Mouse (Mus musculus) liver, embryonic 16.5 days (tissue): ENCODE data around the gene Zfp451. TPM values are rescaled to one million over a fixed set of nuclear protein-coding genes. Genes with fewer than 3 reads are reported as not detected.

ENCODE experiments used
- ATAC-seq: fragments of 200-750 bp; cut with Nextera tagmentation; 2 replicates; pipeline ENCODE4 v1.8.0; 2017; ENCODE audit warnings: low read depth, mild to moderate bottlenecking, moderate number of reproducible peaks, moderate library complexity
- H3K27ac ChIP-seq: fragments of 300-500 bp; sonication (generic); 2 replicates; pipeline ENCODE4 v1.5.1; 2014; ENCODE audit warnings: mild to moderate bottlenecking, low read length
- H3K27me3 ChIP-seq: fragments of 300-500 bp; sonication (generic); 2 replicates; pipeline ENCODE4 v1.6.1; 2014; ENCODE audit warnings: low read depth, low read length, mixed read lengths; ENCODE audit not compliant: control insufficient read depth, insufficient read depth
- H3K36me3 ChIP-seq: fragments of 300-500 bp; sonication (generic); 2 replicates; pipeline ENCODE4 v1.6.1; 2014; ENCODE audit warnings: mild to moderate bottlenecking; ENCODE audit not compliant: control insufficient read depth, insufficient read depth
- H3K4me1 ChIP-seq: fragments of 300-500 bp; sonication (generic); 2 replicates; pipeline ENCODE4 v1.6.1; 2014; ENCODE audit warnings: low read depth, low read length, mixed read lengths; ENCODE audit not compliant: control insufficient read depth
- H3K4me2 ChIP-seq: fragments of 300-500 bp; sonication (generic); 2 replicates; pipeline ENCODE4 v1.6.1; 2014; ENCODE audit warnings: low read depth, low read length, mixed read lengths
- H3K4me3 ChIP-seq: fragments of 300-500 bp; sonication (generic); 2 replicates; pipeline ENCODE4 v1.5.1; 2014; ENCODE audit warnings: low read depth, mild to moderate bottlenecking, low read length
- H3K9ac ChIP-seq: fragments of 300-500 bp; sonication (generic); 2 replicates; pipeline ENCODE4 v1.6.1; 2014; ENCODE audit warnings: low read depth, low read length
- H3K9me3 ChIP-seq: fragments of 300-500 bp; sonication (generic); replicated peaks from 2 replicates; pipeline ENCODE4 v1.6.1; 2016; ENCODE audit warnings: low read length; ENCODE audit not compliant: control insufficient read depth
- WGBS: fragments of 180-500 bp; shearing (Covaris S2); extraction: QIAGEN DNeasy Blood & Tissue Kit; methylation state at CpG from one replicate; pipeline ENCODE4 v1.1.7; 2014; ENCODE audit not compliant: insufficient replicate concordance; 5-methylcytosine and 5-hydroxymethylcytosine counted together
- polyA plus RNA-seq: library from polyadenylated mRNA; unstranded; fragments of >200 nt; fragmentation: Nextera tagmentation; extraction: Ambion mirVana; gene quantifications from 2 replicates; pipeline ENCODE4 v1.2.1, GENCODE M21; 2015

The Zfp451 gene
- polyA plus RNA-seq, 1 experiment from 2014 or later: 5.4 TPM

- no peak for ATAC-seq
- no peaks in the 10 kb centered on the region for H3K36me3 ChIP-seq
Measured at GRCm38 (mm10) chr1:33738681-33739278, 75.6 kb downstream of the Zfp451 start.

GRCm38 (mm10) chr1:33738281-33738680 lies 76.1 kb downstream of the Zfp451 start:
- Histone ChIP-seq H3K9ac (no peak overlapping the region), H3K4me1 (no peaks in the 10 kb centered on the region), H3K36me3 (no peaks in the 10 kb centered on the region), H3K9me3 (no peaks in the 10 kb centered on the region), H3K4me3 (no peak overlapping the region), H3K4me2 (no peak overlapping the region), H3K27me3 (no peaks in the 10 kb centered on the region), H3K27ac (no peak overlapping the region)
- 83% methylated on average over 11 of the region's 11 CpGs for WGBS
- no peak for ATAC-seq

More at GRCm38 (mm10) chr1:33738681-33739278, 75.6 kb downstream of the Zfp451 start:
- Histone ChIP-seq H3K27ac (no peak overlapping the region), H3K4me1 (no peaks in the 10 kb centered on the region), H3K4me3 (no peak overlapping the region), H3K9me3 (no peaks in the 10 kb centered on the region), H3K9ac (no peak overlapping the region), H3K27me3 (no peaks in the 10 kb centered on the region), H3K4me2 (no peak overlapping the region)
- WGBS: 76% methylated on average over 11 of the region's 11 CpGs

- no peaks in the 10 kb centered on the region for H3K36me3 ChIP-seq
- peak; percentile 86 for ATAC-seq
- 64% methylated on average over 5 of the region's 5 CpGs for WGBS
- no peak overlapping the region for H3K4me3 ChIP-seq
- no peak overlapping the region for H3K9ac ChIP-seq
- no peaks in the 10 kb centered on the region for H3K9me3 ChIP-seq
- H3K27ac ChIP-seq: peak overlapping the region; percentile 58
- no peaks in the 10 kb centered on the region for H3K27me3 ChIP-seq
- H3K4me1 ChIP-seq: no peaks in the 10 kb centered on the region
- no peak overlapping the region for H3K4me2 ChIP-seq
Measured at GRCm38 (mm10) chr1:33734001-33734685, 80.3 kb downstream of the Zfp451 start.

GRCm38 (mm10) chr1:33733044-33733443 lies 81.4 kb downstream of the Zfp451 start:
- Histone ChIP-seq H3K4me2 (no peak overlapping the region), H3K9me3 (no peaks in the 10 kb centered on the region), H3K27ac (no peak overlapping the region), H3K4me1 (no peaks in the 10 kb centered on the region), H3K4me3 (no peak overlapping the region), H3K9ac (no peak overlapping the region), H3K27me3 (no peaks in the 10 kb centered on the region), H3K36me3 (no peaks in the 10 kb centered on the region; the same call in 1 of the 2 replicates)
- ATAC-seq: no peak
- 76% methylated on average over 9 of the region's 9 CpGs for WGBS

GRCm38 (mm10) chr1:33725086-33725485 lies 89.3 kb downstream of the Zfp451 start:
- 72% methylated on average over 5 of the region's 5 CpGs for WGBS
- no peak overlapping the region for H3K9ac ChIP-seq
- H3K9me3 ChIP-seq: no peaks in the 10 kb centered on the region
- H3K27me3 ChIP-seq: no peaks in the 10 kb centered on the region
- peaks cover 3% of the 10 kb centered on the region for H3K36me3 ChIP-seq
- H3K27ac ChIP-seq: no peak overlapping the region
- peaks cover 2% of the 10 kb centered on the region for H3K4me1 ChIP-seq
- no peak overlapping the region for H3K4me3 ChIP-seq
- no peak overlapping the region for H3K4me2 ChIP-seq
- no peak for ATAC-seq

- Histone ChIP-seq H3K4me3 (no peak overlapping the region), H3K36me3 (peaks cover 3% of the 10 kb centered on the region), H3K9ac (no peak overlapping the region), H3K27ac (no peak overlapping the region), H3K27me3 (no peaks in the 10 kb centered on the region), H3K9me3 (no peaks in the 10 kb centered on the region), H3K4me1 (peaks cover 4% of the 10 kb centered on the region), H3K4me2 (no peak overlapping the region)
- no peak for ATAC-seq
- 82% methylated on average over 6 of the region's 6 CpGs for WGBS
Measured at GRCm38 (mm10) chr1:33724516-33724915, 89.9 kb downstream of the Zfp451 start.

- H3K27ac ChIP-seq: no peak overlapping the region
- H3K36me3 ChIP-seq: peaks cover 2% of the 10 kb centered on the region
- no peak overlapping the region for H3K9ac ChIP-seq
- H3K4me1 ChIP-seq: peaks cover 6% of the 10 kb centered on the region
- no peak overlapping the region for H3K4me3 ChIP-seq
- ATAC-seq: no peak
- H3K9me3 ChIP-seq: no peaks in the 10 kb centered on the region
- 75% methylated on average over 7 of the region's 7 CpGs for WGBS
- H3K27me3 ChIP-seq: no peaks in the 10 kb centered on the region
- H3K4me2 ChIP-seq: 0 out of 2 replicates have a peak overlapping the region, but pooled peaks have one; percentile 93
Measured at GRCm38 (mm10) chr1:33721020-33721419, 93.4 kb downstream of the Zfp451 start.

- Histone ChIP-seq H3K9ac (peak overlapping the region; percentile 84), H3K4me3 (peak overlapping the region; percentile 86), H3K27ac (peak overlapping the region; percentile 85), H3K36me3 (no peaks in the 10 kb centered on the region), H3K27me3 (peaks cover under 1% of the 10 kb centered on the region; the same call in 1 of the 2 replicates), H3K9me3 (no peaks in the 10 kb centered on the region), H3K4me2 (peak overlapping the region; percentile 93), H3K4me1 (peaks cover 6% of the 10 kb centered on the region)
- ATAC-seq: peak; percentile 49; the same call in 1 of the 2 replicates
- under 1% methylated on average over 41 of the region's 41 CpGs for WGBS
Measured at GRCm38 (mm10) chr1:33720231-33720630, 94.2 kb downstream of the Zfp451 start.

GRCm38 (mm10) chr1:33719733-33720225 lies 94.6 kb downstream of the Zfp451 start, which contains the start of gene Rab23:
TSS of gene Rab23 (plus strand) at chr1:33719887.
- peak within 1 kb of the TSS; percentile 86 for H3K4me3 ChIP-seq
- 0% methylated on average over 52 of the region's 54 CpGs for WGBS
- no peaks in the 10 kb centered on the region for H3K36me3 ChIP-seq
- H3K4me2 ChIP-seq: peak within 1 kb of the TSS; percentile 93
- H3K27ac ChIP-seq: peak within 1 kb of the TSS; percentile 85
- H3K4me1 ChIP-seq: peaks cover 6% of the 10 kb centered on the region
- peak within 1 kb of the TSS; percentile 84 for H3K9ac ChIP-seq
- H3K27me3 ChIP-seq: peaks cover 3% of the 10 kb centered on the region; the same call in 1 of the 2 replicates
- peak; percentile 94 for ATAC-seq
- H3K9me3 ChIP-seq: no peaks in the 10 kb centered on the region
